Mouse (Mus musculus): ENCODE results near the gene Omt2b.

DNA sequence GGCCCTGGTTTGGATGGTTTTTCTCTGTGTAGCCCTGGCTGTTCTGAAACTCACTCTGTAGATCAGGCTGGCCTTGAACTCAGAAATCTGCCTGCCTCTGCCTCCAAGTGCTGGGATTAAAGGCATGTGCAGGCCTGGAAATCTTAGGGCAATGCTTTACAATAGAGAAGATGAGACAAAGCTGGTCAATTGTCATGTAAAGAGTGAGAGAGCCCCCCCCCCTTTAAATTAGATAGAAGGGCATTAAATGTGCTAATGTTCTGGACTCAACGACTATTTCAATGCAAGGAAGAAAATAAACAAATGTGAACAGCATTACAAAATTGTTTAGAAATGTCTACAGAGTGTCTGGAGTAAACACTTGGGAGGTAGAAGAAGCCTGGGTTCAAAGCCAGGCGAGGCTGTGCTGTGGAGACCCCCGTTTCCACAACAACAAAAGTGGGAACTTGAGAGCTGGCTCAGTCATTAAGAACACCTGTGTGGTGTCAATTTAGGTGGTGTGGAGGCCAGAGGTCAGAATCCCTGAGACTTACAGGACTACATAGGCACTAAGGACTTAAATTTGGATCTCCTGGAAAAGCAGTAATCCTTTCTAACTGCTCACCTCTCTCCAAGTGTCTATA lies 41.4 kb downstream of the Omt2b start:
- no peak for TF ChIP-seq CTCF (IDR thresholded peaks at IDR 0.05; ENCODE audit: insufficient read depth, low read length)
- no peak for TF ChIP-seq POLR2A (IDR thresholded peaks at IDR 0.05; ENCODE audit: borderline replicate concordance, extremely low read depth, low read depth, low read length)

All from lung, adult 2 months (tissue).